Mouse (Mus musculus) bone marrow, adult 2 months (tissue): ENCODE results near the gene Med13l.

Source experiments
- CTCF ChIP-seq: fragments of 200-500 bp; IDR thresholded peaks from 2 replicates; pipeline ENCODE4 v1.5.1; 2011; ENCODE audit warnings: low read length, control low read depth; ENCODE audit not compliant: control insufficient read depth, insufficient read depth
- POLR2A ChIP-seq: fragments of 200-500 bp; IDR thresholded peaks from 2 replicates; pipeline ENCODE4 v1.6.1; 2011; ENCODE audit warnings: low read depth, mild to moderate bottlenecking, control low read depth, low read length, borderline replicate concordance; ENCODE audit not compliant: control insufficient read depth

- no peak for TF ChIP-seq POLR2A
- no peak for TF ChIP-seq CTCF
Measured at GRCm38 (mm10) chr5:118668931-118669330, 108.5 kb downstream of the Med13l start.
